Mouse (Mus musculus) CH12.LX (cell line): ENCODE measurements around the gene Fggy. TPM values are rescaled to one million over a fixed set of nuclear protein-coding genes. Genes with fewer than 3 reads are reported as not detected.

ENCODE experiments used
- DNase-seq: peaks from one replicate; pipeline ENCODE4 v3.0.0-alpha.2; 2013; ENCODE audit errors: extremely low read depth
- H3K27ac ChIP-seq: 2 replicates; pipeline ENCODE4 v1.5.1; 2012; ENCODE audit warnings: low read depth, mild to moderate bottlenecking, control low read depth, moderate library complexity; ENCODE audit not compliant: insufficient read depth
- H3K27me3 ChIP-seq: replicated peaks from 2 replicates; pipeline ENCODE3; 2012; ENCODE audit warnings: inconsistent platforms
- H3K36me3 ChIP-seq, 2 experiments: replicated peaks in 1 of 2; 2 replicates each; pipeline versions ENCODE3 to v1.6.1; 2012; ENCODE audit warnings: inconsistent platforms in 1 of 2, low read length in 1 of 2, mild to moderate bottlenecking in 1 of 2, mixed read lengths in 1 of 2, moderate library complexity in 1 of 2; ENCODE audit not compliant: control insufficient read depth in 1 of 2, insufficient read depth in 1 of 2
- H3K4me1 ChIP-seq, 2 experiments: 2 replicates each; pipeline ENCODE4 v1.6.1; 2012; ENCODE audit warnings: inconsistent platforms in 1 of 2, moderate library complexity in 1 of 2; ENCODE audit not compliant: insufficient read depth in 2 of 2, control insufficient read depth in 1 of 2
- H3K4me2 ChIP-seq: 2 replicates; pipeline ENCODE4 v1.6.1; 2012; ENCODE audit warnings: low read depth, mild to moderate bottlenecking, control low read depth; ENCODE audit not compliant: poor library complexity, insufficient read depth, severe bottlenecking
- H3K4me3 ChIP-seq, 3 experiments: fragments of 150-350 bp in 1 of 3; sonication (generic) in 1 of 3; replicated peaks in 1 of 3; 2 replicates each; pipeline versions ENCODE3 to v1.5.1; 2011 to 2012; ENCODE audit warnings: low read depth in 2 of 3, low read length in 2 of 3, mild to moderate bottlenecking in 2 of 3, moderate library complexity in 2 of 3, control low read depth in 1 of 3, improper control_type of control experiment in 1 of 3, inconsistent platforms in 1 of 3, mixed read lengths in 1 of 3; ENCODE audit not compliant: poor library complexity in 1 of 3
- H3K79me2 ChIP-seq: replicated peaks from 2 replicates; pipeline ENCODE4 v1.6.1; 2012; ENCODE audit warnings: mild to moderate bottlenecking, moderate library complexity; ENCODE audit not compliant: control insufficient read depth, poor library complexity, insufficient read depth, severe bottlenecking; ENCODE audit errors: extremely low read depth
- H3K9ac ChIP-seq: 2 replicates; pipeline ENCODE4 v1.6.1; 2012; ENCODE audit warnings: low read depth, mild to moderate bottlenecking, control low read depth, moderate library complexity; ENCODE audit not compliant: insufficient read depth
- H3K9me3 ChIP-seq: replicated peaks from 2 replicates; pipeline ENCODE3; 2012; ENCODE audit warnings: low read length, inconsistent platforms, mixed read lengths
- BHLHE40 ChIP-seq: IDR thresholded peaks from 2 replicates; pipeline ENCODE4 v1.6.1; 2011; ENCODE audit warnings: mild to moderate bottlenecking, low read depth, low read length, improper control_type of control experiment
- CHD1 ChIP-seq: IDR thresholded peaks from 2 replicates; pipeline ENCODE4 v1.6.1; 2012; ENCODE audit warnings: low read depth, low read length, improper control_type of control experiment, inconsistent platforms
- CHD2 ChIP-seq: IDR thresholded peaks from 2 replicates; pipeline ENCODE4 v1.6.1; 2011; ENCODE audit warnings: low read length, improper control_type of control experiment
- CTCF ChIP-seq, 2 experiments: IDR thresholded peaks in 1 of 2; conservative IDR thresholded peaks in 1 of 2; 2 replicates each; pipeline ENCODE4 v1.5.1; 2011 to 2012; ENCODE audit warnings: low read depth in 2 of 2, low read length in 2 of 2, improper control_type of control experiment in 1 of 2, inconsistent platforms in 1 of 2, mild to moderate bottlenecking in 1 of 2, moderate library complexity in 1 of 2
- ELF1 ChIP-seq: IDR thresholded peaks from 2 replicates; pipeline ENCODE4 v1.6.1; 2014; ENCODE audit warnings: low read depth, mild to moderate bottlenecking, inconsistent platforms, low read length, improper control_type of control experiment
- EP300 ChIP-seq: IDR thresholded peaks from 2 replicates; pipeline ENCODE4 v1.6.1; 2011; ENCODE audit warnings: low read length, improper control_type of control experiment
- GABPA ChIP-seq: IDR thresholded peaks from 2 replicates; pipeline ENCODE4 v1.6.1; 2012; ENCODE audit warnings: low read depth, low read length, improper control_type of control experiment, inconsistent platforms; ENCODE audit not compliant: insufficient replicate concordance
- HCFC1 ChIP-seq: IDR thresholded peaks from 2 replicates; pipeline ENCODE4 v1.6.1; 2012; ENCODE audit warnings: low read depth, mild to moderate bottlenecking, inconsistent platforms, low read length, improper control_type of control experiment
- IRF4 ChIP-seq: IDR thresholded peaks from 2 replicates; pipeline ENCODE4 v1.6.1; 2014; ENCODE audit warnings: low read depth, mild to moderate bottlenecking, inconsistent platforms, low read length, improper control_type of control experiment
- JUN ChIP-seq: IDR thresholded peaks from 2 replicates; pipeline ENCODE4 v1.6.1; 2011; ENCODE audit warnings: low read depth, mild to moderate bottlenecking, low read length, improper control_type of control experiment, moderate library complexity; ENCODE audit not compliant: insufficient read depth
- JUND ChIP-seq: conservative IDR thresholded peaks from 2 replicates; pipeline ENCODE4 v1.6.1; 2011; ENCODE audit warnings: low read depth, low read length, improper control_type of control experiment
- KAT2A ChIP-seq: IDR thresholded peaks from 2 replicates; pipeline ENCODE4 v1.6.1; 2012; ENCODE audit warnings: low read length, improper control_type of control experiment, inconsistent platforms; ENCODE audit not compliant: insufficient replicate concordance
- MAFK ChIP-seq: IDR thresholded peaks from 2 replicates; pipeline ENCODE4 v1.6.1; 2011; ENCODE audit warnings: low read length, improper control_type of control experiment; ENCODE audit not compliant: insufficient replicate concordance
- MEF2A ChIP-seq: IDR thresholded peaks from 2 replicates; pipeline ENCODE4 v1.6.1; 2014; ENCODE audit warnings: low read depth, mild to moderate bottlenecking, inconsistent platforms, low read length, improper control_type of control experiment, borderline replicate concordance
- MXI1 ChIP-seq: IDR thresholded peaks from 2 replicates; pipeline ENCODE4 v1.6.1; 2011; ENCODE audit warnings: mild to moderate bottlenecking, low read depth, low read length, improper control_type of control experiment
- MYC ChIP-seq: IDR thresholded peaks from 2 replicates; pipeline ENCODE4 v1.6.1; 2011; ENCODE audit warnings: low read depth, mild to moderate bottlenecking, improper control_type of control experiment, low read length
- NELFE ChIP-seq: IDR thresholded peaks from 2 replicates; pipeline ENCODE4 v1.6.1; 2011; ENCODE audit warnings: low read depth, low read length, improper control_type of control experiment
- NRF1 ChIP-seq: IDR thresholded peaks from 2 replicates; pipeline ENCODE4 v1.6.1; 2014; ENCODE audit warnings: low read depth, mild to moderate bottlenecking, inconsistent platforms, low read length, improper control_type of control experiment, moderate library complexity
- POLR2A ChIP-seq: IDR thresholded peaks from 2 replicates; pipeline ENCODE4 v1.6.1; 2011; ENCODE audit warnings: low read depth, mild to moderate bottlenecking, improper control_type of control experiment, low read length
- POLR2AphosphoS2 ChIP-seq: IDR thresholded peaks from 2 replicates; pipeline ENCODE4 v1.6.1; 2011; ENCODE audit warnings: low read depth, low read length, improper control_type of control experiment
- RAD21 ChIP-seq: IDR thresholded peaks from 2 replicates; pipeline ENCODE4 v1.6.1; 2011; ENCODE audit warnings: low read depth, mild to moderate bottlenecking, low read length, improper control_type of control experiment, moderate library complexity
- SMC3 ChIP-seq: IDR thresholded peaks from 2 replicates; pipeline ENCODE4 v1.6.1; 2011; ENCODE audit warnings: low read depth, low read length, improper control_type of control experiment
- TBP ChIP-seq: conservative IDR thresholded peaks from 2 replicates; pipeline ENCODE4 v1.6.1; 2011; ENCODE audit warnings: low read depth, low read length, improper control_type of control experiment
- TCF12 ChIP-seq: IDR thresholded peaks from 2 replicates; pipeline ENCODE4 v1.6.1; 2014; ENCODE audit warnings: low read depth, mild to moderate bottlenecking, inconsistent platforms, low read length, improper control_type of control experiment
- USF2 ChIP-seq: conservative IDR thresholded peaks from 2 replicates; pipeline ENCODE4 v1.6.1; 2011; ENCODE audit warnings: low read depth, low read length, improper control_type of control experiment
- ZC3H11A ChIP-seq: IDR thresholded peaks from 2 replicates; pipeline ENCODE4 v1.6.1; 2012; ENCODE audit warnings: low read depth, mild to moderate bottlenecking, inconsistent platforms, low read length, improper control_type of control experiment
- ZKSCAN1 ChIP-seq: IDR thresholded peaks from 2 replicates; pipeline ENCODE4 v1.6.1; 2012; ENCODE audit warnings: low read depth, inconsistent platforms, low read length, improper control_type of control experiment, borderline replicate concordance
- ZMIZ1 ChIP-seq: IDR thresholded peaks from 2 replicates; pipeline ENCODE4 v1.6.1; 2012; ENCODE audit warnings: low read depth, mild to moderate bottlenecking, inconsistent platforms, low read length, improper control_type of control experiment
- ZNF384 ChIP-seq: IDR thresholded peaks from 2 replicates; pipeline ENCODE4 v1.6.1; 2012; ENCODE audit warnings: low read depth, low read length, improper control_type of control experiment, inconsistent platforms
- dilution Hi-C: fragments of 300-500 bp; cut with MboI; formaldehyde crosslinking; loops from 2 replicates; pipeline ENCODE4 v1.14.3; 2020; ENCODE audit warnings: low sequenced_read_pairs; ENCODE audit not compliant: extremely low pct_unique_long_range_greater_than_20kb, extremely low pct_ligation_motif_present
- in situ Hi-C: fragments of 300-500 bp; cut with MboI; formaldehyde crosslinking; loops from 3 replicates; pipeline ENCODE4 v1.14.3; 2019; ENCODE audit warnings: low sequenced_read_pairs, low pct_ligation_motif_present, low pct_unique_long_range_greater_than_20kb, mixed read lengths
- polyA plus RNA-seq: library from polyadenylated mRNA; unstranded; fragments of >175 nt; gene quantifications from 2 replicates; pipeline ENCODE4 v1.2.1, GENCODE M21; 2012; ENCODE audit warnings: low read depth; ENCODE audit not compliant: insufficient read length
- total RNA-seq, 2 experiments: library from RNA; depleted of rRNA; stranded (reverse); fragments of 300-350 nt in 1 of 2; fragments of >200 nt in 1 of 2; gene quantifications; 2 replicates each; pipeline ENCODE4 v1.2.3; 2012 to 2014

Gene Fggy
- total and polyA plus RNA-seq, 3 experiments = 6.2 to 7.5 (median 6.9) TPM

- in situ Hi-C loops (no loop called here), dilution Hi-C loops (no loop called here)
- Histone ChIP-seq H3K27ac (no peak overlapping the region), H3K4me1 (peaks cover 0 to 12% of the 10 kb centered on the region in 2 experiments; a peak in 2 of 4 replicates), H3K4me3 (no peak overlapping the region), H3K79me2 (no peaks in the 10 kb centered on the region), H3K27me3 (no peaks in the 10 kb centered on the region), H3K36me3 (no peaks in the 10 kb centered on the region), H3K4me2 (no peak overlapping the region), H3K9ac (no peak overlapping the region), H3K9me3 (no peaks in the 10 kb centered on the region)
- TF ChIP-seq USF2 = no peak
- TF ChIP-seq JUND = no peak
- no peak for TF ChIP-seq RAD21
- TF ChIP-seq SMC3 = no peak
- no peak for TF ChIP-seq POLR2AphosphoS2
- no peak for TF ChIP-seq EP300
- no peak for TF ChIP-seq MXI1
- no peak for TF ChIP-seq ZC3H11A
- TF ChIP-seq ZNF384 = no peak
- TF ChIP-seq NRF1 = no peak
- no peak for TF ChIP-seq ZMIZ1
- TF ChIP-seq CHD2 = no peak
- TF ChIP-seq CHD1 = no peak
- TF ChIP-seq CTCF (conservative IDR thresholded peaks at IDR 0.05 in 1 of 2, IDR thresholded peaks at IDR 0.05 in 1 of 2; ENCODE audit: low read depth in 2 of 2, low read length in 2 of 2) = no peak
- TF ChIP-seq IRF4 = no peak
- no peak for TF ChIP-seq NELFE
- TF ChIP-seq ELF1 = no peak
- no peak for TF ChIP-seq MAFK
- TF ChIP-seq HCFC1 = no peak
- DNase-seq = no peak
Observed at GRCm38 (mm10) chr4:95777839-95778238, 220.5 kb downstream of the Fggy start.

DNA sequence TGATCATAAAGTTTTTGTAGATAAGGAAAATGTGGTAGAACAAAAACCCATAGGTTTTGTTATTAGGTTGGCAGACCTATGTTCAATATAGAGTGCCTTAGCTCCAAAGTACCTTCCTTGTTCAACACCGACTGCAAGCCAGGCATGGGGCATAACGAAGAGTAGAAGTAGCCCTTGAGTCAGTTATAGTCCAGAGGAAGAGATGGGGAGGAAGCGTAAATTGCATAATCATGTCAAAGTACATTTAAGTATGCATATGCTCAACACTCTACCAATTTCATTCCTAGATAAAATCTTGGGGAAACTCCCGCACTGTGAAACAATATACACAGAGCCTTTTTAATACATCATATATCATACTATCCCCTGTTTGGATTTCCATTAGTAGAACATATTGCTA lies 221.2 kb downstream of the Fggy start:
- no peak for DNase-seq
- no peaks in the 10 kb centered on the region for H3K27me3 ChIP-seq
- no peaks in the 10 kb centered on the region for H3K36me3 ChIP-seq
- H3K9ac ChIP-seq = no peak overlapping the region
- in situ Hi-C loops = no loop called here
- H3K79me2 ChIP-seq = no peaks in the 10 kb centered on the region
- TF ChIP-seq SMC3 (no peak), TCF12 (no peak), ZMIZ1 (no peak), GABPA (no peak), NELFE (no peak), EP300 (no peak), ZC3H11A (no peak), USF2 (no peak), KAT2A (no peak), MEF2A (no peak), JUN (no peak), ZKSCAN1 (no peak), TBP (no peak), MYC (no peak), CHD1 (no peak), POLR2A (no peak), BHLHE40 (no peak)
- dilution Hi-C loops = no loop called here
- no peaks in the 10 kb centered on the region for H3K9me3 ChIP-seq
- H3K27ac ChIP-seq = no peak overlapping the region
- no peak overlapping the region for H3K4me2 ChIP-seq
- H3K4me3 ChIP-seq = no peak overlapping the region
- H3K4me1 ChIP-seq = peaks cover 0 to 12% of the 10 kb centered on the region in 2 experiments; a peak in 2 of 4 replicates
